Mouse (Mus musculus) adrenal gland, adult 18-20 months (tissue): ENCODE data around the gene Phf11b. TPM values are rescaled to one million over a fixed set of nuclear protein-coding genes. Genes with fewer than 3 reads are reported as not detected.
A peak's percentile ranks its signal among the peaks of the same experiment; 100 is the strongest.
"Not testable (repeated sequence)": the region's sequence is repeated elsewhere in the genome, so short reads cannot be mapped to it uniquely, and the experiment has no call there.

ENCODE experiments used
- DNase-seq, 2 experiments: peaks; one replicate each; pipeline ENCODE4 v3.0.0; 2021 to 2022; ENCODE audit warnings: low spot score in 2 of 2
- long read RNA-seq, 2 experiments: library from polyadenylated mRNA; stranded (forward); transcript quantifications; one replicate each; pipeline ENCODE4 v2.0.0; 2021
- total RNA-seq, 2 experiments: library from RNA; stranded (reverse); gene quantifications; 1 replicate in 1 of 2; 2 replicates in 1 of 2; pipeline ENCODE4 v1.2.3; 2021

The Phf11b gene
- 1 to 10 TPM; 2.3 to 3.0 TPM for total RNA-seq
- long read RNA-seq, experiment 1 = 0 reads
- long read RNA-seq, experiment 2 = 0 reads

DNA sequence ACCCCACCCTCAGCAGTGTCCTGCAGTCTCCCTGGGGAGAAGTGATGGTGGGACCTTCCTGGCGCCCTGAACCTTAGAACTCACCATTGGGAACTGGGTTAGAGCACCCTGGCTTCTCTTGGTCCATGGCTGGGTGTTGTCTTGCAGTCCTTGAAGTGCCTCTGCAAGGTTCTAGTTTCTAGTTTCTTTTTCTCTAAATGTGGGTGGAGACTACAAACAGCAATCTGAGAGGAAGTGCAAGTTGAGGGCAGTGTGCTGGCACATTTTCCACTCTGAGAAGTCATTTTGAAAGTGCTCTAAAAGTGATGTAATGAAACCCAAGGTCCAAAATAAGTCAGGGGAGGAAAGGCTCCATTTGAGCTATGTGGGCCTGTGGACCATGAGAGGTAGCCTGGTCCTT is at the start of gene Phf11b:
Gene Phf11b, minus strand, starts transcription at position 163 of the 400 bp plus-strand sequence.
- not testable (repeated sequence) for DNase-seq

DNA sequence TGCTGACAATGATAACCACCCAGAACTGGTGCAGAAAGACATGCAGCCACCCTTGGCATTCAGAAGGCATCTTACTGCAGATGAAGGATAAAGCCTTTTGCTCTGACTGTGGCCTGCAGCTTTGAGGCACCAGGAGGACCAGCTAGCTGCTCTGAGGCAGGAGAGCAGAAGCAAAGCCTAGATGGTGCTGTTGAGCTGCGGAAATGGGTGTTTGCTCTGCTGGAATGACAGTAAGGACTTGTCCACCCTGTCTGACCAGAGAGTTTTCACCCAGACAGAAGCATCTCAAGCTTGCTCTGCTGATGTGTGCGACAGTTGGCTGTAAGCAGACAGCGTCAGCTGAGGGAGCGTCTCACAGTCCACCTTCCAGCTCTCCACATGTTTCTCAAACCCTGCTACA is 49.0 kb upstream of the Phf11b start:
- DNase-seq = not testable (repeated sequence)

DNA sequence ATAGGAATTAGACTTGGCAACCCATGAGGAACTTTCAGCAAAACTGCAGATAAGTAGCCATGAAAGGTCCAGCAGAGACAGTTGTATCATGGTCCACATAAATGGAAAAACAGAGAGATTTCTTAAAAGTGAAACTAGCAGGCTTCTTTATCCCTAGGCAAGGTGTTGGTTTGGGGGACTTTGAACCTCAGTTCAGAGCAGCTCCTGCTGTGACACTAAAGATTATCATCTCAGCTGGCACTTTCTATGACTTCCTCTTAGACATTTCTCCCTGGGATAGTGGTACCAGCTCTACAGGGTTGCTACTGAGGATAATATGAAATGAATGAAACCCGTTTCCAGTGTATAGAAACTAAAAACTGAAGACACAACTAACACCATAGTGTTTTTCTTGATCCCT is 48.4 kb upstream of the Phf11b start:
- no peak for DNase-seq

DNA sequence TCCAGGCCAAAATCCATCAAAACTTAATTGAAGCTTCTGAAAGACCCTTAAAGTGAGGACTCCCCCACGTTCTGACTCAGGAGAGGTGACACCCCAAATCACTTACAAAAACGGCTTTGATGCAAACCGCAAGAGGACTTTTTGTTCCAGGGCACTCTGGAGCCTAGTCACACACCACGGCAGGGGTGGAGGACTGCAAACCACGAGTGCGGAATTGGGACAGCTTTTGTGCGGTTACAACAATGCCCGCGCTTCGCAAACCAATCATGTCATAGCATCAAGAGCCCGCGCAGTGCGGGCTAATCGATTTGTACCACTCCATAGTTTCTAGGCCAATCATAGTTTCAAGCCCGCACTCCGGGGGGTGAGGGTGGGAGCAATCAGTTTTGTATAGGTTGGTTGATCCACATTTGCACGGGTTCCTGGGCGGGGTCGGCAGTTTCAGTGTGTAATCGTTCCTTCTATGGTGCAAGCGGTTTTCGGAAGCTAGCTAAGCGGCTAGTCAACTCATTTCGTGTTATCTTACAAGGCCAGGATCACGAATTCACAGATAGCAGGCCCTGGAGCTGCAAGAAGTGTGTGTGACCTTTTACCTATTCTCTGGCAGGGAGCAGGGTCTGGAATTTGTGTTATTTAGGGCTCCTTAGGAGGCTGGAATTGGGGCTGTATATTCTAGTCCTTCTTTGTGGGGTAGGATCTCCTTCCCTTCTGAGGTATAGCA is 29.4 kb upstream of the Phf11b start:
- no peak for DNase-seq

DNA sequence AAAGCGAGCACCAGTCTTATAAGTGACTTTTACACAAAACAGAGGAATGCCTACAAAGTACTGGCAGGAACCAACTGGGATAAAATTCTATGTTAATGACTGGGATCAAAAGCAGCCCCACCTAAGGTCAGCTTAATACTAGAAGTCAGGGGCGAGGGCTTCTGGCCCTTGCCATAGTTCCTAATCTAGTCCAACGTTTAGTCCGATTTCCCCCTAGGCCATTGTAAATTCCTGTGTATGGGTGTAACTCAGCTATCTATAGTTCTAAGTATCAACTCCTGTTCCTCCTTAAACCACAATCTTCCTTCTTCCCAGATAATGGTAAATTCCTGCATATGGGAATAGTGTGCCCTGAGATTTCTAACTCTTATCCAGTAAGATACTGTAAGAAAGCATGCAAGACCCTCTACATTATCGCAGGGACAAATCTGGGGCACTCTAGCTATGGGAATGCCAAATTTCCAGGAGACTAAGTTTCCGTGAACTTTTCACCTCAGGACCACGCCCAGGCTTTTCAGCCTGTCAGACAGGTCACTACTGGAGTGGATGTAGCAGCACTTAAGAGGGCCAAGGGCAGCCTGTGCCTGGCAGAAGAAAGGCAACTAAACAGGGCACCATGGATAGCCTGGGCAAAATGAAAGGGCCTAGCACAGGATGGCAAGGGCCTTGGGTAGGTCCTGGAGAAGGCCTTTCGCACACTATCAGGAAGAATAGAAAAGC is 25.4 kb upstream of the Phf11b start:
- DNase-seq = no peak

DNA sequence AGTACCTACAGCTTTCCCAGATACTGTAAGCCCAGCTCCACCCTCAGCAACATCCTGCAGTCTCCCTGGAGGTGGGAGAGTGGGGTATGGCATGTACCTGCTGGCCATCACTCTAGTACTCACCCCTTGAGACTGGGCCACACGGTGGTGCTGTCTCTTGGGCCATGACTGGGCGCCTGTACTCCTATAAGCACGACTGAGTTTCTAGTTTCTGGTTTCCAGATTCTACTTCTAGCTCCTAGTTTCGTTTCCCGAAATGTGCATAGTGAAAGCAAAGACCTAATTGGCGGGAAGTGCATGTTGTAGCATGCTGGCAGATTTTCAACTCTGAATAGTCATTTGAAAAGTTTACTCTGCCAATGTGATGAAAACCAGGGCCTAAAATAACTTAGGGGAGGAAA is 24.1 kb upstream of the Phf11b start, which contains the start of gene Phf11d:
Gene Phf11d, minus strand, starts transcription at position 227 of the 401 bp plus-strand sequence.
- DNase-seq = peak in 1 of 2 experiments; percentile 31

DNA sequence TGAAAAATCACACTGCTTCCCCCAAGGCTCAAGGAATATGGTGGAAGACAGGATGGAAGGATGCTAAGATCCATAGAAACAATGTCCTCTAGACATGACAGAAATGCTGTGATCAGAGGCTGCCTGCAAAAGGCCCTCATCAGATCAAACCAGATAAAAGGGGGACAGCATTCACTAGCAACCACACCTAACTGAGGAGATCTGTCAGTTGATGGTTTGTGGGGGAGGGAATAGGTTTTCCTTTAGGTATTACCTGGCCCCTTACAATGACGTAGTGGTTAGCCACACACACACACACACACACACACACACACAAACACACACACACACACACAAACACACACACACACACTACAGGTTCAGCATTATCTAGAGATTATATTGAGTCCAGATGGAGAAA is 1.6 kb downstream of the Phf11b start:
- DNase-seq = no peak

DNA sequence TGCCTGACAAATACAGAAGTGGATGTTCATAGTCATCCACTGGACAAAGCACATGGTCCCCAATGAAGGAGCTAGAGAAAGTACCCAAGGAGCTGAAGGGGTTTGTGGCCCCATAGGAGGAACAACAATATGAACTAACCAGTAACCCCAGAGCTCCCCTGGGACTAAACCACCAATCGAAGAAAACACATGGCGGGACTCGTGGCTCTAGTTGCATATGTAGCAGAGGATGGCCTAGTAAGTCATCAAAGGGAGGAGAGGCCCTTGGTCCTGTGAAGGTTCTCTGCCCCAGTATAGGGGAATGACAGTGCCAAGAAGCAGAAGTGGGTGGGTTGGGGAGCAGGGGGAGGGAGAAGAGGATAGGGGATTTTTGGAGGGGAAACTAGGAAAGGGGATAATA is 5.1 kb downstream of the Phf11b start:
- not testable (repeated sequence) for DNase-seq

DNA sequence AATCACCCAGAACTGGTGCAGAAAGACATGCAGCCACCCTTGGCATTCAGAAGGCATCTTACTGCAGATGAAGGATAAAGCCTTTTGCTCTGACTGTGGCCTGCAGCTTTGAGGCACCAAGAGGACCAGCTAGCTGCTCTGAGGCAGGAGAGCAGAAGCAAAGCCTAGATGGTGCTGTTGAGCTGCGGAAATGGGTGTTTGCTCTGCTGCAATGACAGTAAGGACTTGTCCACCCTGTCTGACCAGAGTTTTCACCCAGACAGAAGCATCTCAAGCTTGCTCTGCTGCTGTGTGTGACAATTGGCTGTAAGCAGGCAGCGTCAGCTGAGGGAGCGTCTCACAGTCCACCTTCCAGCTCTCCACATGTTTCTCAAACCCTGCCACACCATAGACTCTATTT is 10.7 kb downstream of the Phf11b start:
- DNase-seq = not testable (repeated sequence)

DNA sequence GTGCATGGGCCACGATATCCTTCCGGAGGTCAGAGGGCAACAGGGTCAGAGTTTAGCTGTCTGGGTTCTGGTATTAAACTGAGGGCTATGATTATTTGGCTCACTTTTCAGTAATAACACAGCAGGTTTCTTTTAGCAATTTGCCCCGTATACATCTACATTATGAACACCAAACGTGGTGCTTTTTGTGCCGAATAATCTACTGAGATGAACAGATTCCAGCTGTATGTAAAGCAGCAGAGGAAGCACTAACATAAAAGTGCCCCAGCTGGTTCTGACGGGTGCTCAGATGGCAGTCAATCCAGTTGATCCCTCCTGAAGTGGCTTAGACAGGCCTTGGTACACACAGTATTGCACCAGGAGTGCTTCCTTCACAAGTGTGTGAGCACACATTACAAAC is 21.2 kb downstream of the Phf11b start:
- DNase-seq = not testable (repeated sequence)

DNA sequence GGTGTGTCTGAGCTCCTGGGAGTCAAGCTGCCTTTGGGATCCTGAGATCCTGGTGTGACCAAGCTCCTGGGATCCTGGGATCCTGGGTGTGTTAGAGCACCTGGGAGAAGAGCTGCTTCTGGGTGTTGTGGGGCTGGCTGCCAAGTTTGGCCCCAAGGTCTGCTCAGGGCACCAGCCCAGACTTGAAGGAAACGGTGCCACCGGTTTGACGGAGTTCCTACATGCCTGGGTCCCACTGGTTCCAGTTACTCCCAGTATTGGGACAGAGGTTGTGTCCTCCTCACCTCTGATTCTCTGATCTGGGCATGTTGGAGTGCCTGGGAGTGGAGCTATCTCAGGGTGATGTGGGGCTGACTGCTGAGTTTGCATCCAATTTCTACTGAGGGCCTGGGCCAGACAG is 22.1 kb downstream of the Phf11b start:
- DNase-seq = not testable (repeated sequence)

DNA sequence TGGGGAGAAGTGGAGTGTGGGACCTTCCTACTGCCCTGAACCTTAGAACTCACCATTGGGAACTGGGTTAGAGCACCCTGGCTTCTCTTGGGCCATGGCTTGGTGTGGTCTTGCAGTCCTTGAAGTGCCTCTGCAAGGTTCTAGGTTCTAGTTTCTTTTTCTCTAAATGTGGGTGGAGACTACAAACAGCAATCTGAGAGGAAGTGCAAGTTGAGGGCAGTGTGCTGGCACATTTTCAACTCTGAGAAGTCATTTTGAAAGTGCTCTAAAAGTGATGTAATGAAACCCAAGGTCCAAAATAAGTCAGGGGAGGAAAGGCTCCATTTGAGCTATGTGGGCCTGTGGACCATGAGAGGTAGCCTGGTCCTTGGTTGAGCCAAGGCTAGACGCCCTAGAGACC is 43.8 kb downstream of the Phf11b start, which contains the start of gene Phf11a:
Gene Phf11a, minus strand, starts transcription at position 132 of the 400 bp plus-strand sequence.
- DNase-seq = not testable (repeated sequence)

DNA sequence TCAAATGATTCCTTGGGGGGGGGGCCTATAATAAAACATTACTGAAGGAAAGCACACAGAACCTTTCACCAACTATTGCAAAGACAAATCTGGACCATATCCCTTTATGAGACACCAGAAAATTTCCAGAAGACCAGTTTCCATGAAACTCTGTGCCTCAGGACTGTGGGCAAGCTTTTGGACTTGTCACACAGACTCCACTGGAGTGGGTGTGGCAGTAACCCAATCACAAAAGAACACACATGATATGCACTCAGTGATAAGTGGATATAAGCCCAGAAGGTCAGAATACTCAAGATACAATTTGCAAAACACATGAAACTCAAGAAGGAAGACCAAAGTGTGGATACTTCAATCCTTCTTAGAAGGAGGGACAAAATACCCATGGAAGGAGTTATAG is 49.4 kb downstream of the Phf11b start:
- not testable (repeated sequence) for DNase-seq

DNA sequence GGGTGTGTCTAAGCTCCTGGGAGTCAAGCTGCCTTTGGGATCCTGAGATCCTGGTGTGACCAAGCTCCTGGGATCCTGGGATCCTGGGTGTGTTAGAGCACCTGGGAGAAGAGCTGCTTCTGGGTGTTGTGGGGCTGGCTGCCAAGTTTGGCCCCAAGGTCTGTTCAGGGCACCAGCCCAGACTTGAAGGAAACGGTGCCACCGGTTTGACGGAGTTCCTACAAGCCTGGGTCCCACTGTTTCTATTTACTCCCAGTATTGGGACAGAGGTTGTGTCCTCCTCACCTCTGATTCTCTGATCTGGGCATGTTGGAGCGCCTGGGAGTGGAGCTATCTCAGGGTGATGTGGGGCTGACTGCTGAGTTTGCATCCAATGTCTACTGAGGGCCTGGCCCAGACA is 66.2 kb downstream of the Phf11b start:
- not testable (repeated sequence) for DNase-seq

Other genes with a start within 250 kb of the Phf11b start
- not detected for gene 1700129C05Rik, start 198.5 kb downstream of the Phf11b start, total RNA-seq
- not detected for gene Gm5142, start 162.6 kb downstream of the Phf11b start, total RNA-seq
- 10 to 100 TPM; 18.7 to 33.5 TPM for gene Rcbtb1, start 140.1 kb downstream of the Phf11b start, total RNA-seq
- not detected for gene Gm6904, start 81.1 kb downstream of the Phf11b start, total RNA-seq
- gene Phf11a, start 43.8 kb downstream of the Phf11b start, total RNA-seq = under 1 TPM in 1 of 2 experiments, not detected in 1; 0.54 TPM
- 1 to 10 TPM; 4.1 to 5.4 TPM for gene Phf11d, start 24.1 kb upstream of the Phf11b start, total RNA-seq
- gene Phf11c, start 54.0 kb upstream of the Phf11b start, total RNA-seq = under 1 TPM; 0.35 to 0.36 TPM
- gene Setdb2, start 99.5 kb upstream of the Phf11b start, total RNA-seq = 1 to 10 TPM; 3.8 to 4.7 TPM
- 10 to 100 TPM; 36.4 to 39.4 TPM for gene Cab39l, start 99.6 kb upstream of the Phf11b start, total RNA-seq